Mouse (Mus musculus): ENCODE measurements around the gene Wwc2.

GRCm38 (mm10) chr8:48009399-48009798 is 18.7 kb upstream of the Wwc2 start:
- TF ChIP-seq USF1 (IDR thresholded peaks at IDR 0.05; ENCODE audit: low read depth): no peak
- TF ChIP-seq TCF12 (IDR thresholded peaks at IDR 0.05; ENCODE audit: insufficient read depth, poor library complexity, severe bottlenecking): no peak
- TF ChIP-seq POLR2AphosphoS2 (IDR thresholded peaks at IDR 0.05; ENCODE audit: insufficient read length, low read depth): no peak
- TF ChIP-seq SRF (IDR thresholded peaks at IDR 0.05; ENCODE audit: control insufficient read depth, insufficient read length, low read depth): no peak
- no peak for TF ChIP-seq MAX (IDR thresholded peaks at IDR 0.05; ENCODE audit: low read depth)
- TF ChIP-seq POLR2A (IDR thresholded peaks at IDR 0.05; ENCODE audit: insufficient read length, low read depth): no peak
- no peak for TF ChIP-seq REST (IDR thresholded peaks at IDR 0.05; ENCODE audit: insufficient read depth, insufficient read length)
- no peak for TF ChIP-seq E2F4 (IDR thresholded peaks at IDR 0.05; ENCODE audit: insufficient read depth)
- no peak for TF ChIP-seq MYOD1 (IDR thresholded peaks at IDR 0.05; ENCODE audit: control insufficient read depth in 1 of 3, insufficient read length in 2 of 3, low read depth in 2 of 3)
- no peak for TF ChIP-seq MYOG (IDR thresholded peaks at IDR 0.05; ENCODE audit: control insufficient read depth in 1 of 3, insufficient read depth in 1 of 3, insufficient read length in 2 of 3, low read depth in 2 of 3)
- no peak for TF ChIP-seq CEBPB (IDR thresholded peaks at IDR 0.05; ENCODE audit: insufficient read depth, poor library complexity, severe bottlenecking)
- TF ChIP-seq TCF3 (IDR thresholded peaks at IDR 0.05; ENCODE audit: insufficient read length, low read depth): no peak

Data from myocyte (in vitro differentiated cells).